Mouse (Mus musculus): ENCODE data around the gene Pex19. TPM values are rescaled to one million over a fixed set of nuclear protein-coding genes. Genes with fewer than 3 reads are reported as not detected.

Pex19 gene
- total RNA-seq, 2 experiments from 2014 or later, result 145 to 153 TPM

- no peak for DNase-seq
Measured at GRCm38 (mm10) chr1:172177791-172178190, 51.2 kb downstream of the Pex19 start.

GRCm38 (mm10) chr1:172179102-172179501 is 52.5 kb downstream of the Pex19 start:
- no peak for DNase-seq
- intact Hi-C loops (cut with DNase I), result no loop called here

More at GRCm38 (mm10) chr1:172177791-172178190, 51.2 kb downstream of the Pex19 start:
- intact Hi-C loops (cut with DNase I), result no loop called here

- DNase-seq, result peak in 1 of 2 experiments; percentile 33
- intact Hi-C loops (cut with DNase I), result no loop called here
Measured at GRCm38 (mm10) chr1:172180881-172181280, 54.3 kb downstream of the Pex19 start.

DNA sequence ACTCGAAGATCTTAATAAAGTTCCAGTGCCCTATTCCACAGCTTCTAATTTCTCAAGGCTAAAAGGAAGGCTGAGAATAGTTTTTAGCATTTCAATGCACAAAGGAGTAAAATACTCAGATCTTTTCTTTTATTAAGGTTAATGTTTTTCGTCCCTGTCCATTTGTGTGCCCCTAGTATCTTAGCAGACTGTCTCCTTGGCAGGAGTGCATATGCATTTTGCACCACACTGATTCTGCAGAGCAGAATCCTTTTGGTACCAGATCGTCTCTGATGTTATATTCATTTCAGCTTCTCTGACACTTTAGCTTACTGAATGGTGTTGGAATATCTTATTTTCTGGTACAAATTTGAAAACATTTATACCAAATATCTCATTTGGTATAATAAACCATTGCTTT is 55.2 kb downstream of the Pex19 start:
- no peak for DNase-seq
- intact Hi-C loops (cut with DNase I), result no loop called here

GRCm38 (mm10) chr1:172183056-172183455 is 56.5 kb downstream of the Pex19 start:
- no peak for DNase-seq
- intact Hi-C loops (cut with DNase I), result no loop called here

DNA sequence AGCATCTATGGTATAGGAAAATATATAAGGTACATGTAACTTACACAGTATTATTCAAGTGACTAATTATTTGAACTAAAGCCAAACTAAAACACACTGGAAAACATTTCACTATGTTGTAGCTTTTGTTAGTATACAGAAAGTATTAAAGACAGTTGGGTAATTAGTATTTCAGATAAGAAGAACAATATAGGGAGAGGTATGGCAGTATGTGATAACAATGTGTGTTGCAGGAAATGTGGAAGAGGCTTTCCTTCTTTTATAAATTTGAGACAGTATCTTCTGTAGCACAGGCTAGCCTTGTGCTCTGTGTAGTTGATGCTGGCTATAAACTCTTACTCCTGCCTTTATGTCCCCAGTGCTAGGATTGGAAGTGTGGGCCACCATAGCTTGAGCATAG is 57.4 kb downstream of the Pex19 start:
- DNase-seq, result no peak
- intact Hi-C loops (cut with DNase I), result no loop called here

Other genes starting within 250 kb of the Pex19 start
- gene Gm10521, start 231.1 kb upstream of the Pex19 start, total RNA-seq (2021), result under 1 TPM; 0.10 to 0.17 TPM
- gene Slamf6, start 209.2 kb upstream of the Pex19 start, total RNA-seq (2021), result under 1 TPM; 0.42 to 0.84 TPM
- gene Vangl2, start 98.3 kb upstream of the Pex19 start, total RNA-seq (2021), result 1 to 10 TPM; 7.5 to 7.6 TPM
- gene Nhlh1, start 69.2 kb upstream of the Pex19 start, total RNA-seq (2021), result not detected
- gene Copa, start 44.2 kb upstream of the Pex19 start, total RNA-seq (2021), result 100 to 1,000 TPM; 136 to 150 TPM
- 10 to 100 TPM; 68.0 to 68.9 TPM for gene Ncstn, start 44.0 kb upstream of the Pex19 start, total RNA-seq (2021)
- 100 to 1,000 TPM; 119 to 130 TPM for gene Dcaf8, start 21.3 kb downstream of the Pex19 start, total RNA-seq (2021)
- gene Pea15a, start 80.0 kb downstream of the Pex19 start, total RNA-seq (2021), result 100 to 1,000 TPM; 111 to 121 TPM
- 1 to 10 TPM; 6.6 to 9.1 TPM for gene Casq1, start 93.1 kb downstream of the Pex19 start, total RNA-seq (2021)
- gene Atp1a4, start 131.7 kb downstream of the Pex19 start, total RNA-seq (2021), result not detected
- gene Igsf8, start 134.9 kb downstream of the Pex19 start, total RNA-seq (2021), result 10 to 100 TPM; 13.6 to 17.1 TPM
- 100 to 1,000 TPM; 228 to 235 TPM for gene Atp1a2, start 171.3 kb downstream of the Pex19 start, total RNA-seq (2021)
- not detected for gene Kcnj9, start 202.6 kb downstream of the Pex19 start, total RNA-seq (2021)
- gene Kcnj10, start 214.5 kb downstream of the Pex19 start, total RNA-seq (2021), result under 1 TPM; 0.05 to 0.19 TPM
- 1 to 10 TPM; 9.1 TPM for gene Pigm, start 249.8 kb downstream of the Pex19 start, total RNA-seq (2021)

Measured in heart, postnatal 10 days (tissue).